Mouse (Mus musculus): Measurements from ENCODE around the gene Acsl3. TPM values are rescaled to one million over a fixed set of nuclear protein-coding genes. Genes with fewer than 3 reads are reported as not detected.

Acsl3 gene
- polyA plus RNA-seq, 1 experiment: 29.5 TPM

DNA sequence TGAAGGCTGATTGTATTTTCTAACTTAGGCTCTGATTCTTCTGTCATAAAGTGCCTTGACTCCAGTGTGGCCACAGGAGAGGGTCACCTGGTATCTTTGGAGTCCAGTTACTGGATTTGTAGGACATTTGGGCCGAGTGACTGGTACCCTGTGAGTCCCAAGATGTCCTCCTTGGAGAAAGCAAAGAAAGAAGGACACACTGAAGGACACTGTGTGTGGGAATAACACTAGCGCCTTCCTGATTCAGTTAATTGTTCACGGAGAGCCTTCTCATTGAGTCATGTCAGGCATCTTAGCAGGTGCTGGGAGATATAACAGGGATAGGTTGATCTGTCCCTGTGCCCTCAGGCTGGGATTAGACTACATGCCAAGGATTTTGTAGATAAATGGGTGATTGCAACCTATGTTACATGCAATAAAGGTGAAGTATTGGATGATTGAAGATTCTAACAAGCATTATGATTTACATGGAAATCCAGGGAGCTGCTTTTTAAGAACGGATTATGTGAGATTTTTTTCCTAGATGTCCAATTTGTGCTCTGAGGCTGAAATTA is 1.7 kb downstream of the Acsl3 start:
- TF ChIP-seq GATA1 (IDR thresholded peaks at IDR 0.05; ENCODE audit: low read length): no peak

- no peak for TF ChIP-seq GATA1 (IDR thresholded peaks at IDR 0.05; ENCODE audit: low read length)
Measured at GRCm38 (mm10) chr1:78664326-78664725, 6.7 kb downstream of the Acsl3 start.

DNA sequence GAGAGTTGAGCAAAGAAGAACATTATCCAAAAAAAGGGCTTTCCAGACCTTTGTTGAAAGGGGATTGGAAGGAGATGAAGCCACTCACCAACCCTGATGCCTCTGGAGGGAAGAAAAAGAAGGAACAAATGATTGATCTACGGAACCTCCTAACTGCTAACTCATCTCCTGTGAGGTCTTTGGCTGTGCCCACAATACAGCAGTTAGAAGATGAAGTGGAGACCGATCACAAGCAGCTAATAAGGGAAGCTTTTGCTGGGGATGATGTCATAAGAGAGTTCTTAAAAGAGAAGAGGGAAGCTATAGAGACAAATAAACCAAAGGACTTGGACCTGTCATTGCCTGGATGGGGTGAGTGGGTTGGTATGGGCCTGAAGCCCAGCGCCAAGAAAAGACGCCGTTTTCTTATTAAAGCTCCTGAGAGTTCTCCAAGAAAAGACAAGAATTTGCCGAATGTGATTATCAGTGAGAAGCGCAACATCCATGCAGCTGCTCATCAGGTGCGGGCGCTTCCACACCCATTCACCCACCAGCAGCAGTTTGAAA is 8.4 kb downstream of the Acsl3 start:
- TF ChIP-seq GATA1 (IDR thresholded peaks at IDR 0.05; ENCODE audit: low read length): no peak

DNA sequence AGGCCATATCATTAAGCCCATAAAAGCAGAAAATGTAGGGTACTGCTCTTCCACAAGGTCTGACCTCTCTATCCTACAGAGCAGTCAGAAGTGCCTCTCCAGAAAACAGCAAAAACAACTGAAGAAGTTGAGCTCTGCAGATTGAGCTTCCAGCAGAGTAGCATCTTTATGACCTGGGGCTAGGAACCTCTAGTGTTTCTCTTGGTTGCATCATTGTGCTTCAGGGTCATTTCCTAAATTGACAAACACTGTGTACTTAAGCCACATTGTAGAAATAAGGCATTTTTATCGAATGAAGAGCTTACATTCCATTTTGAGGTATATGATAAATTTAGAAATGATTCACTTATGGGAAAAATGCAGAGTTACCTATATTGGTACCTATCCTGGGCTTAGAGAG is 9.0 kb downstream of the Acsl3 start:
- no peak for TF ChIP-seq GATA1 (IDR thresholded peaks at IDR 0.05; ENCODE audit: low read length)

DNA sequence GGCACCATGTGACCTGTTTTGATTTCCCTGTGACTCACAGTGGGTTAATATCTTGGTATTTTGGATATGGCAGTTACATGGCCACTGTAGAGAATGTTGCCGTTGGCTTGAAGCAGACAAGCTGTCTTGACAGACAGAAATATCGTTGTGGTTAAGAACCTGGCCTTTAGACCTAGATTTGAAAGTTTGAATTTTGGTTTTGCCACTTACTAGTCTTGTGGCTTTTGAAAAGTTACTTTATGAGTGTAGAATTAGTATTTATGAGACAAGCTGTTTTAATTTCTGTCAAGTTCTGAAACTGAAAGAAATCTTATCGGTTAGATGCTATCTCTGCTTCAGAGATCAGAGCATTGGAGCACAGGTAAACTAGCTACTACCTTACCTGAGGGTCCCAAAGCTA is 24.7 kb downstream of the Acsl3 start:
- no peak for TF ChIP-seq GATA1 (IDR thresholded peaks at IDR 0.05; ENCODE audit: low read length)

- no peak for TF ChIP-seq GATA1 (IDR thresholded peaks at IDR 0.05; ENCODE audit: low read length)
Measured at GRCm38 (mm10) chr1:78684128-78684527, 26.5 kb downstream of the Acsl3 start.

GRCm38 (mm10) chr1:78686872-78687271 is 29.2 kb downstream of the Acsl3 start:
- no peak for TF ChIP-seq GATA1 (IDR thresholded peaks at IDR 0.05; ENCODE audit: low read length)

DNA sequence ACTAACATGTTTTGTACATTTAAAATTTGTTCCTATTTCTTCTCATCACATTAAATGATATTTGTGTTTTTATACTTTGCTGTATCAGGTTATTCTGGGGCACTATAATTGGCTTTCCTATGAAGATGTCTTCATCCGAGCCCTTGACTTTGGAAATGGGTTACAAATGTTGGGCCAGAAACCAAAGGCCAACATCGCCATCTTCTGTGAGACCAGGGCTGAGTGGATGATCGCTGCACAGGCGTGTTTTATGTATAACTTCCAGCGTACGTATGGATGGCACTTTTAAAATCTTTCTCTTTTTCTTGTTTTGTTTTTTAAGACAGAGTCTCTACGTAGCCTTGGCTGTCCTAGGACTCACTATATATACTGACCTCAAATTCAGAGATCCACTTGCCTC is 30.5 kb downstream of the Acsl3 start:
- TF ChIP-seq GATA1 (IDR thresholded peaks at IDR 0.05; ENCODE audit: low read length): no peak

GRCm38 (mm10) chr1:78694503-78695258 is 37.1 kb downstream of the Acsl3 start:
- TF ChIP-seq GATA1 (IDR thresholded peaks at IDR 0.05; ENCODE audit: low read length): no peak

- no peak for TF ChIP-seq GATA1 (IDR thresholded peaks at IDR 0.05; ENCODE audit: low read length)
Measured at GRCm38 (mm10) chr1:78696305-78696704, 38.7 kb downstream of the Acsl3 start.

DNA sequence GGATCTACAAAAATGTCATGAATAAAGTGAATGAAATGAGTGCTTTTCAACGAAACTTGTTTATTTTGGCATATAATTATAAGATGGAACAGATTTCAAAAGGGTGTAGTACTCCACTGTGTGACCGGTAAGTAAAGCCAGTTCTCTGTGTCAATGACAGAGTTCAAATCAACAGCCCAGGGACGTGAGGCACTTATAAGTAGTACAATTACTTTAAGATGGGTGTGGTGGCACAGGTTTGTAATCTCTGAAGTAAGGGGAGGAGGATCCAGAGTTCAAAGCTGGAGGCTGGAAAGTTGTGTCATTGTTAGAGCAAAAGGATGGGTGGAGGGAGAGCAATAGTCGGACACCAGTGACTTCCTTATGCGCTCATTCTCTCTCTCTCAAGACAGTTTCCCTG is 39.3 kb downstream of the Acsl3 start:
- TF ChIP-seq GATA1 (IDR thresholded peaks at IDR 0.05; ENCODE audit: low read length): no peak

DNA sequence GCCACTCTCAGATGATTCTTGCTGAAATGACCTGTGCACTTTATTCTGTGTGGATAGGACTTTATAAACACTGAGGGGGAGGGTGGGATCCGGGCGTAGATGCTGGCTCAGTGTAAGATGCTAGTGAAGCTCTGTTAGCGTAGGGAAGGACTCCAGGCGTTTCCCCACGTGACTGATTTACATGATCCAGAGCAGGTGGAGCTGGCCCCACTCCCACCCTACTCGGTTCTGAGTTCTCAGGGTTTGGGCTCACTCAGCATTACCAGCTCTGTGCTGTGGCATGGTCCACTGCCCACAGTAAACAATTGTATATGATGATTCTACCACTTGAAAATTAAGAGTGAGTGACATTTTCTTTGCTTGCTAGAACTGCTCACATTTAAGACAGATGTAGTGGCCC is 40.5 kb downstream of the Acsl3 start:
- no peak for TF ChIP-seq GATA1 (IDR thresholded peaks at IDR 0.05; ENCODE audit: low read length)

- TF ChIP-seq GATA1 (IDR thresholded peaks at IDR 0.05; ENCODE audit: low read length): no peak
Measured at GRCm38 (mm10) chr1:78701740-78702139, 44.1 kb downstream of the Acsl3 start.

GRCm38 (mm10) chr1:78702282-78702963 is 44.8 kb downstream of the Acsl3 start:
- TF ChIP-seq GATA1 (IDR thresholded peaks at IDR 0.05; ENCODE audit: low read length): no peak

DNA sequence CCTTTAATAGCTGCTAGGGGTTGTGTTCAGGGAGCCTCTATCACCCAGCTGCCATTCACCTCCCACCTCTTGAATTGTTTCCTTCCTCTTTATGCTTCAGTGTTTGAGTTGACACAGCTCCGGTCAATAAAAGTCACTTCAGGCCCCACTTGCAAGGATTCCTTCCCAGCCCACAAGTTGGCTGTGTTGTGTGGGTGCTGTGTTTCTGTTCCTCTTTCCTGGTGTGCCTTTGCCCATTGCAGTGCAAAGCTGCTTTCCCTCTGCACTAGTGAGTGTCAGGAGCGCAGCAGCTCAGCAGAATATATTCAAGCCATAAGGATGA is 45.3 kb downstream of the Acsl3 start:
- TF ChIP-seq GATA1 (IDR thresholded peaks at IDR 0.05; ENCODE audit: low read length): no peak

- TF ChIP-seq GATA1 (IDR thresholded peaks at IDR 0.05; ENCODE audit: low read length): no peak
Measured at GRCm38 (mm10) chr1:78706338-78706737, 48.7 kb downstream of the Acsl3 start.

GRCm38 (mm10) chr1:78707280-78707679 is 49.7 kb downstream of the Acsl3 start:
- TF ChIP-seq GATA1 (IDR thresholded peaks at IDR 0.05; ENCODE audit: low read length): no peak

Measured in G1E-ER4 (cell line).